Mouse (Mus musculus): ENCODE data around the gene Rbx1. TPM values are rescaled to one million over a fixed set of nuclear protein-coding genes. Genes with fewer than 3 reads are reported as not detected.
A peak's percentile ranks its signal among the peaks of the same experiment; 100 is the strongest.
"Not testable (repeated sequence)": the region's sequence is repeated elsewhere in the genome, so short reads cannot be mapped to it uniquely, and the experiment has no call there.

Gene Rbx1
- not detected in 2 replicates for polyA plus RNA-seq (2012; ENCODE audit: insufficient read depth, insufficient read length, low replicate concordance, missing spikeins)

DNA sequence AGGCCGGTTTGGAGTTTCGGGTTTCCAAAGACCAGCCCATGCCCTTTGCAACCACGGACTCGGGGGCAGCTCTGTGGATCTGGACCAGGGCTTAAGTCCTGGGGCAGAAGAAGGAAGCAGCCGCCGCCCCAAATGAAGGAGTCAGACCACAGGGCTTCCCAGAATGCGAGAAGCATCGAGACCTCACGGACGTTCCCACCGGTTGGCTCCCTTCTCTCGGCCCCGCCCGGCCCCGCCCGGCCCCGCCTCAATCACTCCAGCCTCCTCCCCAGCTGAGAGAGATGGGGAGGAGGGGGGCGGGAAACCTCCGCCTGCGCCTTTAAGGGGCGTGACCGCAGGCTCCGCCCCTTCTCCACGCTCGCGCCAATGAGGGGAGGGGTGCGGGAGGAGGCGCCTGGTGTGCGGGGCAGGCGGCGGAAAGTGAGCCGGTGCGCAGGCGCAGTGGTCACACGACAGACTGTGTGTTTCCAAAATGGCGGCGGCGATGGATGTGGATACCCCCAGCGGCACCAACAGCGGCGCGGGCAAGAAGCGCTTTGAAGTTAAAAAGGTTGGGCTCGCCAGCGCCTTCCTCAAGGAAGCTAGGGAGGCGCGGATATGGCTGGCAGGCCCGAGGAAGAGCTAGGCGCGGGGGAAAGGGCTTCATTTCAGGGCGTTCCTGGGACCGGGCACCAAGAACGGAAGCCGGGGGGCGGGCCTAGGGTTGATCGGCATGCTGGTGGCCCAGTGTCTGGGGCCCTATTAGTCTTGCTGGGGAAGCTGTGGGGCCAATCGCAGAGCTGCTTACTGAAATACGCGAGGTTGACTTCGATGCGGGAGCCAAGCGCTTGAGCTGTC lies at the start of gene Rbx1:
Gene Rbx1, plus strand, starts transcription at position 396 of the 837 bp plus-strand sequence.
- under 1% methylated on average over 62 of the region's 62 CpGs for WGBS

DNA sequence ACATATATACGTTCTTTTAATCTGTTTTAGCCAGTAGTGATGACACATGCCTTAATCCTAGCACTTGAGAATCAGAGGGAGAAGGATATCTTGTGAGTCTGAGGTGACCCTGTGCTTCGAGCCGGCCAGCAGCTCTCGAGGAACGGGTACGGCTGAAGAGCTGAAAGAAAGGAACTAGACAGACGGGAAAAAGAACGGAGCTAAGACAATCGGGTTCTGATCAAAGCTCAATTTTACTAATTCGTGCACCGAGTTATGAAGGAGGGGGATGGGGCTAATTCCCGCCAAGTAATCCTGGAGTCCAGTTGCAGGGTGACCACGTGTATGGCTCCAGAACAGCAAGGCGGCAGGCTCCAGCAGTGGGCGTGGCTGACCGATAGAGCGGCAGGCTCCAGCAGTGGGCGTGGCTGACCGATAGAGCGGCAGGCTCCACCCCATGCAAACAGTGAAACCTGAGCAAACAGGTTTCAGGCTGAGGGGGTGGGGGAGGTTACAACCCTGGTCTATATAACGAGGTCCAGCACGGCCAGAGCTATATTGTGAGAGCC lies 49.3 kb upstream of the Rbx1 start:
- H3K27ac ChIP-seq (ENCODE audit: insufficient read depth, low read depth, low read length); H3K4me1 ChIP-seq (ENCODE audit: control insufficient read depth, insufficient read depth, low read length); H3K4me3 ChIP-seq (ENCODE audit: insufficient read depth, low read depth, low read length): not testable (repeated sequence)
- 15% methylated on average over 22 of the region's 22 CpGs for WGBS

More for the DNA sequence above, at the start of gene Rbx1:
- TF ChIP-seq CTCF (IDR thresholded peaks at IDR 0.05; ENCODE audit: insufficient read depth, low read depth, low read length) (no peak), POLR2A (IDR thresholded peaks at IDR 0.05; ENCODE audit: insufficient read depth, low read depth, low read length) (peak; percentile 56)
- Histone ChIP-seq H3K4me3 (ENCODE audit: insufficient read depth, low read depth, low read length) (peak within 1 kb of the TSS; percentile 74), H3K4me1 (ENCODE audit: control insufficient read depth, insufficient read depth, low read length) (no peaks in the 10 kb centered on the region), H3K27ac (ENCODE audit: insufficient read depth, low read depth, low read length) (peak within 1 kb of the TSS; percentile 96)

GRCm38 (mm10) chr15:81418065-81418464 lies 48.0 kb upstream of the Rbx1 start:
- Histone ChIP-seq H3K4me1 (ENCODE audit: control insufficient read depth, insufficient read depth, low read length) (peaks cover 5% of the 10 kb centered on the region; the same call in 1 of the 2 replicates), H3K4me3 (ENCODE audit: insufficient read depth, low read depth, low read length) (no peak overlapping the region), H3K27ac (ENCODE audit: insufficient read depth, low read depth, low read length) (no peak overlapping the region)
- no peak for TF ChIP-seq CTCF (IDR thresholded peaks at IDR 0.05; ENCODE audit: insufficient read depth, low read depth, low read length)
- no peak for TF ChIP-seq POLR2A (IDR thresholded peaks at IDR 0.05; ENCODE audit: insufficient read depth, low read depth, low read length)
- 93% methylated on average over 4 of the region's 4 CpGs for WGBS

GRCm38 (mm10) chr15:81421454-81421853 lies 44.6 kb upstream of the Rbx1 start:
- Histone ChIP-seq H3K27ac (ENCODE audit: insufficient read depth, low read depth, low read length) (no peak overlapping the region), H3K4me3 (ENCODE audit: insufficient read depth, low read depth, low read length) (no peak overlapping the region), H3K4me1 (ENCODE audit: control insufficient read depth, insufficient read depth, low read length) (peaks cover 5% of the 10 kb centered on the region; the same call in 1 of the 2 replicates)
- TF ChIP-seq CTCF (IDR thresholded peaks at IDR 0.05; ENCODE audit: insufficient read depth, low read depth, low read length) (no peak), POLR2A (IDR thresholded peaks at IDR 0.05; ENCODE audit: insufficient read depth, low read depth, low read length) (no peak)
- WGBS: 46% methylated on average over 1 of the region's 1 CpGs

GRCm38 (mm10) chr15:81422156-81422681 lies 43.9 kb upstream of the Rbx1 start:
- TF ChIP-seq CTCF (IDR thresholded peaks at IDR 0.05; ENCODE audit: insufficient read depth, low read depth, low read length) (no peak), POLR2A (IDR thresholded peaks at IDR 0.05; ENCODE audit: insufficient read depth, low read depth, low read length) (no peak)

GRCm38 (mm10) chr15:81425311-81425710 lies 40.8 kb upstream of the Rbx1 start:
- Histone ChIP-seq H3K4me3 (ENCODE audit: insufficient read depth, low read depth, low read length) (no peak overlapping the region), H3K4me1 (ENCODE audit: control insufficient read depth, insufficient read depth, low read length) (no peaks in the 10 kb centered on the region), H3K27ac (ENCODE audit: insufficient read depth, low read depth, low read length) (no peak overlapping the region)
- 86% methylated on average over 3 of the region's 3 CpGs for WGBS
- no peak for TF ChIP-seq CTCF (IDR thresholded peaks at IDR 0.05; ENCODE audit: insufficient read depth, low read depth, low read length)
- TF ChIP-seq POLR2A (IDR thresholded peaks at IDR 0.05; ENCODE audit: insufficient read depth, low read depth, low read length): no peak

More at GRCm38 (mm10) chr15:81422156-81422681, 43.9 kb upstream of the Rbx1 start:
- 0 out of 2 replicates have a peak overlapping the region, but pooled peaks have one; percentile 57 for H3K27ac ChIP-seq (ENCODE audit: insufficient read depth, low read depth, low read length)
- WGBS: 21% methylated on average over 7 of the region's 7 CpGs
- no peak overlapping the region for H3K4me3 ChIP-seq (ENCODE audit: insufficient read depth, low read depth, low read length)
- no peaks in the 10 kb centered on the region for H3K4me1 ChIP-seq (ENCODE audit: control insufficient read depth, insufficient read depth, low read length)

DNA sequence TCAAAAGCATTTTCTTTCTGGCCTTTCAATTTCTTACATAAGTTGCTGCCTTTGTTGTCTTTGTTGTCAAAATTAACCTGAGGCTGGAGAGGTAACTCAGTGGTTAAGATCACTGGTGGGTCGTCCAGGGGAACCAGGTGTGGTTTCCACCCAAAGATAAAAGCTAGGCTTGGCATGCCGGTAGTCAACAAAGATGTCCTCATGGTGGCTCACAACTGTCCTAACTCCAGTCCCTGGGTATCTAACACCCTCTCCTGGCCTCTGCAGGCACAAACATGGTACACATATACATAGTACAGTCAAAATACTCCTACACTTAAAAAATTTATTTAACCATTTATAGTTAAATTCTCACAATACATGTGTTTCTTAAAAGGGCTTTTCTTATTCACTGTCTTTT lies 38.1 kb upstream of the Rbx1 start:
- 90% methylated on average over 2 of the region's 2 CpGs for WGBS
- TF ChIP-seq CTCF (IDR thresholded peaks at IDR 0.05; ENCODE audit: insufficient read depth, low read depth, low read length) (no peak), POLR2A (IDR thresholded peaks at IDR 0.05; ENCODE audit: insufficient read depth, low read depth, low read length) (no peak)
- no peak overlapping the region for H3K4me3 ChIP-seq (ENCODE audit: insufficient read depth, low read depth, low read length)
- no peak overlapping the region for H3K27ac ChIP-seq (ENCODE audit: insufficient read depth, low read depth, low read length)
- H3K4me1 ChIP-seq (ENCODE audit: control insufficient read depth, insufficient read depth, low read length): no peaks in the 10 kb centered on the region

DNA sequence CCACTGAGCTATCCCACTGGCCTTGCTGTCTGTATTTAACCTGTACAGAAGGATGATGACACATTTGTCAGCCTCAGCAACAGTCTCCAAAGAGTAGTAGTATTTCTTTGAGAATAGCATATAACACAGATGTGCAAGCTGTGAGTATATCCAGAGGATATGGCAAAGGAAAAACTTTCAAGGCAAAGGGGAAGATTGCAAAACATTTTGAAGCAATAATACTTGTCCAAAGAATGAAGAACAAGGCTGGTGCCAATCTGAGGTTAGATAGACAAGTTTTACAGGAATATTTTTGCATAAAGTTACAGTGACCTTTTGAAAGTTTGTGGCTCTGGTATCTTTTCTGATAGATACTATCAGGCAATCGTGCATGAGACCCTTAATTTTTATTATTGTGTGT lies 34.9 kb upstream of the Rbx1 start:
- H3K27ac ChIP-seq (ENCODE audit: insufficient read depth, low read depth, low read length): no peak overlapping the region
- 84% methylated on average over 1 of the region's 1 CpGs for WGBS
- no peaks in the 10 kb centered on the region for H3K4me1 ChIP-seq (ENCODE audit: control insufficient read depth, insufficient read depth, low read length)
- H3K4me3 ChIP-seq (ENCODE audit: insufficient read depth, low read depth, low read length): no peak overlapping the region
- TF ChIP-seq POLR2A (IDR thresholded peaks at IDR 0.05; ENCODE audit: insufficient read depth, low read depth, low read length): no peak
- no peak for TF ChIP-seq CTCF (IDR thresholded peaks at IDR 0.05; ENCODE audit: insufficient read depth, low read depth, low read length)

DNA sequence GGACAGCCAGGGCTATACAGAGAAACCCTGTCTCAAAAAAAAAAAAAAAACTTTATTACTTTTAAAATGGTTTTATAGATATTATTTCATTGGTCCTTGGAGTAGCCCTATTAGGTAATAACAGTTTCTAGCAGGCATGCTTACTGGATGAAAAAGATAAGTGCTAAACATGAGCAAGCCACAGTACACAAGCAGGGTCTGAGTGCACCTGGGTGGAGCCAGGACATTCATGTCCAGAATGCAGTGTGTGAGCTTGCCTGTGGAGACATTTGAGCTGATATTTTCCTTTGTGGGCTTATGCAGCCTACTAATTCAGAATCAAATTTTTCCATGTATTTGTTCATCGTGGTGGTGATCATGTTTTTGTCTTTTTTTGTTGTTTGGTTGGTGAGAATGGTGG lies 27.8 kb upstream of the Rbx1 start:
- Histone ChIP-seq H3K27ac (ENCODE audit: insufficient read depth, low read depth, low read length) (no peak overlapping the region), H3K4me3 (ENCODE audit: insufficient read depth, low read depth, low read length) (no peak overlapping the region), H3K4me1 (ENCODE audit: control insufficient read depth, insufficient read depth, low read length) (no peaks in the 10 kb centered on the region)
- WGBS: 97% methylated on average over 1 of the region's 1 CpGs
- no peak for TF ChIP-seq POLR2A (IDR thresholded peaks at IDR 0.05; ENCODE audit: insufficient read depth, low read depth, low read length)
- no peak for TF ChIP-seq CTCF (IDR thresholded peaks at IDR 0.05; ENCODE audit: insufficient read depth, low read depth, low read length)

Data from olfactory bulb, adult 2 months (tissue).